In the genomic region with DNA sequence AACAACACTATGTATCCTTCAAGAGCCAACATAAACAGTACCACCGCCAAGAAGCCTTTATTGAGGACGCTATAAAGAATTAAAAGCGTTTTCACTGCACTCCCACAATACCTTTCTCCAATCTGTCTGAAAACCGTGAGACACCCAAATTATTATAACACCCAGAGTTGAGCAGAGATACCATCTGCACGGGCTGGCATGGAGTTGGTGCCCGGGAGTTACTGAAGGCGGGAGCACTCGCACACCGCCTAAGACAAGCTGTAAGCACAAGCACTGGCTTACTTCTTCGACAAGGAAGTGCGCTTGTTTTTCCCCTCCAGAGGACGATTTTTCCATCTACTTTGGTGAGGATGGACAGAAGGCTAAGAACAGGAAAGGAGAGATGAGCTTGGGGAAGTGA, we compare ENCODE assay signal across 15 mouse cellular contexts.
DNase-seq lines count a peak whose midpoint lies in the region; ATAC-seq and TF ChIP-seq lines count a peak whose summit lies in the region.
"Had no signal": no experiment of that assay in that cellular context is flagged by ENCODE, and none has a peak within 500 bp of the region (broad histone marks: within the 10 kb centered on the region; RNA-seq: fewer than 3 reads in every experiment).

No protein-coding gene starts in this region.

- no peaks in the 10 kb centered on the region for H3K36me3 ChIP-seq in kidney, embryonic 15.5 days
- H3K36me3 ChIP-seq in thymus, adult 2 months (ENCODE audit: control insufficient read depth, insufficient read depth, low read length), result no peaks in the 10 kb centered on the region
- H3K36me3 ChIP-seq: heart, embryonic 15.5 days; hindbrain, embryonic 15.5 days; liver, embryonic 15.5 days had no signal

- no peak for TF ChIP-seq POLR2A in thymus, adult 2 months (IDR thresholded peaks at IDR 0.05; ENCODE audit: control insufficient read depth, extremely low read depth, insufficient read depth, low read length, poor library complexity)

- H3K9ac ChIP-seq in kidney, embryonic 15.5 days, result no peak overlapping the region
- H3K9ac ChIP-seq: heart, embryonic 15.5 days; hindbrain, embryonic 15.5 days; liver, embryonic 15.5 days had no signal

- H3K4me3 ChIP-seq in kidney, embryonic 15.5 days (replicated peaks), result no peak overlapping the region
- H3K4me3 ChIP-seq in thymus, adult 2 months (ENCODE audit: control insufficient read depth, insufficient read depth, low read length), result no peak overlapping the region
- H3K4me3 ChIP-seq: heart, embryonic 15.5 days; hindbrain, embryonic 15.5 days; liver, embryonic 15.5 days had no signal

- H3K4me2 ChIP-seq in kidney, embryonic 15.5 days, result no peak overlapping the region
- H3K4me2 ChIP-seq: heart, embryonic 15.5 days; hindbrain, embryonic 15.5 days; liver, embryonic 15.5 days had no signal

- WGBS in kidney, embryonic 15.5 days, result 84% methylated on average over 12 of the region's 12 CpGs
- WGBS in thymus, adult 2 months, result 92% methylated on average over 12 of the region's 12 CpGs

- no peaks in the 10 kb centered on the region for H3K27me3 ChIP-seq in kidney, embryonic 15.5 days
- H3K27me3 ChIP-seq in thymus, adult 2 months (ENCODE audit: control insufficient read depth, insufficient read depth, low read length), result no peaks in the 10 kb centered on the region
- H3K27me3 ChIP-seq: heart, embryonic 15.5 days; hindbrain, embryonic 15.5 days; liver, embryonic 15.5 days had no signal

- no peak for TF ChIP-seq CTCF in thymus, adult 2 months (IDR thresholded peaks at IDR 0.05; ENCODE audit: borderline replicate concordance, control insufficient read depth, extremely low read depth, insufficient read depth, low read length, poor library complexity)

- peaks cover 5% of the 10 kb centered on the region; the same call in 1 of the 2 replicates for H3K4me1 ChIP-seq in kidney, embryonic 15.5 days
- H3K4me1 ChIP-seq in thymus, adult 2 months (replicated peaks; ENCODE audit: control insufficient read depth, insufficient read depth, low read length), result no peaks in the 10 kb centered on the region
- H3K4me1 ChIP-seq: liver, embryonic 15.5 days had no signal

- H3K9me3 ChIP-seq in kidney, embryonic 15.5 days (replicated peaks), result no peaks in the 10 kb centered on the region
- H3K9me3 ChIP-seq: heart, embryonic 15.5 days; hindbrain, embryonic 15.5 days; liver, embryonic 15.5 days had no signal

- no peak overlapping the region for H3K27ac ChIP-seq in kidney, embryonic 15.5 days
- no peak overlapping the region for H3K27ac ChIP-seq in thymus, adult 2 months (ENCODE audit: control insufficient read depth, insufficient read depth, low read length)
- H3K27ac ChIP-seq: heart, embryonic 15.5 days; hindbrain, embryonic 15.5 days; liver, embryonic 15.5 days had no signal

- DNase-seq in frontal cortex, adult 2 months (ENCODE audit: extremely low spot score in 1 of 2, low spot score in 1 of 2), result peak; percentile 30 to 69
- no peak for DNase-seq in frontal cortex, postnatal 14 days (ENCODE audit: low spot score in 2 of 2)
- DNase-seq in brain, adult 2 months (ENCODE audit: low read depth, low spot score), result peak; percentile 80
- peak; percentile 32 for DNase-seq in cerebellum, adult 9-11 months
- DNase-seq in layer of hippocampus, postnatal 14 days (ENCODE audit: low spot score in 2 of 2), result peak; percentile 60 to 75
- no peak for DNase-seq in thymus, adult 2 months
- DNase-seq: kidney, adult 2 months; lung, postnatal 36 days; midbrain, embryonic 14.5 days; thymus, postnatal 25 days had no signal

- ATAC-seq in kidney, embryonic 15.5 days (replicated peaks; ENCODE audit: low FRiP score), result no peak
- ATAC-seq: activated CD4-positive, CD25-positive, alpha-beta regulatory T cell, adult 4 months had no signal

Comparison
In these comparisons a context has a peak if more than half of its experiments do, and no peak if none do; other contexts are left out.
1. DNase-seq: peak in frontal cortex, adult 2 months (2 of 2), brain, adult 2 months (single experiment), cerebellum, adult 9-11 months (single experiment) and layer of hippocampus, postnatal 14 days (2 of 2); none in frontal cortex, postnatal 14 days (0 of 2) and thymus, adult 2 months (single experiment).